Mouse (Mus musculus): ENCODE measurements around the gene Tango2. TPM values are rescaled to one million over a fixed set of nuclear protein-coding genes. Genes with fewer than 3 reads are reported as not detected.

Tango2 gene
- polyA plus RNA-seq (2015; fragmentation: Nextera tagmentation; extraction: Ambion mirVana), result 62.4 and 69.8 TPM in 2 replicates

- no peak within 1 kb of the TSS for H3K27ac ChIP-seq (ENCODE audit: low read length)
- H3K36me3 ChIP-seq (ENCODE audit: control insufficient read depth, insufficient read depth, low read length), result no peaks in the 10 kb centered on the region
- H3K9me3 ChIP-seq (ENCODE audit: control insufficient read depth, low read length), result no peaks in the 10 kb centered on the region
- peak within 1 kb of the TSS; percentile 80 for H3K9ac ChIP-seq (ENCODE audit: low read depth, low read length)
- peak within 1 kb of the TSS; percentile 77 for H3K4me3 ChIP-seq (ENCODE audit: low read length)
- whole genome bisulfite sequencing, result under 1% methylated on average over 44 of the region's 44 CpGs
- H3K27me3 ChIP-seq (replicated peaks; ENCODE audit: control insufficient read depth, insufficient read depth, low read length), result peaks cover 9% of the 10 kb centered on the region; the same call in 1 of the 2 replicates
- H3K4me1 ChIP-seq (ENCODE audit: control insufficient read depth, insufficient read depth, low read length), result peaks cover 14% of the 10 kb centered on the region
- peak; percentile 88 for ATAC-seq
- H3K4me2 ChIP-seq (ENCODE audit: low read depth, low read length), result peak within 1 kb of the TSS; percentile 99
Observed at GRCm38 (mm10) chr16:18347931-18348600, at the start of gene Tango2, which contains the start of gene Arvcf. TSS of gene Tango2 (minus strand) at chr16:18348103. TSS of gene Arvcf (plus strand) at chr16:18348182.

GRCm38 (mm10) chr16:18396791-18397621 lies 49.1 kb upstream of the Tango2 start:
- no peak for ATAC-seq
- H3K4me2 ChIP-seq (ENCODE audit: low read depth, low read length), result no peak overlapping the region
- peaks cover 30% of the 10 kb centered on the region for H3K4me1 ChIP-seq (ENCODE audit: control insufficient read depth, insufficient read depth, low read length)
- no peaks in the 10 kb centered on the region for H3K9me3 ChIP-seq (ENCODE audit: control insufficient read depth, low read length)
- H3K9ac ChIP-seq (ENCODE audit: low read depth, low read length), result no peak overlapping the region
- H3K36me3 ChIP-seq (ENCODE audit: control insufficient read depth, insufficient read depth, low read length), result peaks cover 13% of the 10 kb centered on the region
- no peaks in the 10 kb centered on the region for H3K27me3 ChIP-seq (replicated peaks; ENCODE audit: control insufficient read depth, insufficient read depth, low read length)
- 93% methylated on average over 27 of the region's 27 CpGs for WGBS
- no peak overlapping the region for H3K27ac ChIP-seq (ENCODE audit: low read length)
- H3K4me3 ChIP-seq (ENCODE audit: low read length), result no peak overlapping the region

GRCm38 (mm10) chr16:18396201-18396600 lies 48.3 kb upstream of the Tango2 start:
- H3K9ac ChIP-seq (ENCODE audit: low read depth, low read length), result no peak overlapping the region
- ATAC-seq, result no peak
- H3K27ac ChIP-seq (ENCODE audit: low read length), result no peak overlapping the region
- peaks cover 31% of the 10 kb centered on the region for H3K4me1 ChIP-seq (ENCODE audit: control insufficient read depth, insufficient read depth, low read length)
- no peak overlapping the region for H3K4me3 ChIP-seq (ENCODE audit: low read length)
- WGBS, result 55% methylated on average over 2 of the region's 2 CpGs
- no peaks in the 10 kb centered on the region for H3K9me3 ChIP-seq (ENCODE audit: control insufficient read depth, low read length)
- peaks cover 13% of the 10 kb centered on the region for H3K36me3 ChIP-seq (ENCODE audit: control insufficient read depth, insufficient read depth, low read length)
- no peaks in the 10 kb centered on the region for H3K27me3 ChIP-seq (replicated peaks; ENCODE audit: control insufficient read depth, insufficient read depth, low read length)
- no peak overlapping the region for H3K4me2 ChIP-seq (ENCODE audit: low read depth, low read length)

GRCm38 (mm10) chr16:18395620-18396036 lies 47.7 kb upstream of the Tango2 start:
- no peaks in the 10 kb centered on the region for H3K27me3 ChIP-seq (replicated peaks; ENCODE audit: control insufficient read depth, insufficient read depth, low read length)
- H3K27ac ChIP-seq (ENCODE audit: low read length), result no peak overlapping the region
- 52% methylated on average over 6 of the region's 7 CpGs for WGBS
- no peak overlapping the region for H3K4me2 ChIP-seq (ENCODE audit: low read depth, low read length)
- no peak for ATAC-seq
- peaks cover 10% of the 10 kb centered on the region for H3K36me3 ChIP-seq (ENCODE audit: control insufficient read depth, insufficient read depth, low read length)
- 0 out of 2 replicates have a peak overlapping the region, but pooled peaks have one; percentile 6 for H3K9ac ChIP-seq (ENCODE audit: low read depth, low read length)
- H3K9me3 ChIP-seq (ENCODE audit: control insufficient read depth, low read length), result no peaks in the 10 kb centered on the region
- H3K4me1 ChIP-seq (ENCODE audit: control insufficient read depth, insufficient read depth, low read length), result peaks cover 26% of the 10 kb centered on the region
- H3K4me3 ChIP-seq (ENCODE audit: low read length), result no peak overlapping the region

GRCm38 (mm10) chr16:18394777-18395619 lies 47.1 kb upstream of the Tango2 start:
- Histone ChIP-seq H3K4me3 (ENCODE audit: low read length) (no peak overlapping the region), H3K9me3 (ENCODE audit: control insufficient read depth, low read length) (no peaks in the 10 kb centered on the region), H3K27ac (ENCODE audit: low read length) (no peak overlapping the region), H3K4me1 (ENCODE audit: control insufficient read depth, insufficient read depth, low read length) (peaks cover 25% of the 10 kb centered on the region), H3K36me3 (ENCODE audit: control insufficient read depth, insufficient read depth, low read length) (peaks cover 10% of the 10 kb centered on the region), H3K9ac (ENCODE audit: low read depth, low read length) (0 out of 2 replicates have a peak overlapping the region, but pooled peaks have one; percentile 6), H3K4me2 (ENCODE audit: low read depth, low read length) (no peak overlapping the region), H3K27me3 (replicated peaks; ENCODE audit: control insufficient read depth, insufficient read depth, low read length) (no peaks in the 10 kb centered on the region)
- WGBS, result 40% methylated on average over 11 of the region's 11 CpGs
- no peak for ATAC-seq

- no peak for ATAC-seq
Observed at GRCm38 (mm10) chr16:18394056-18394455, 46.2 kb upstream of the Tango2 start.

GRCm38 (mm10) chr16:18393595-18393994 lies 45.7 kb upstream of the Tango2 start:
- peaks cover 28% of the 10 kb centered on the region for H3K4me1 ChIP-seq (ENCODE audit: control insufficient read depth, insufficient read depth, low read length)
- peak overlapping the region; percentile 99 for H3K4me2 ChIP-seq (ENCODE audit: low read depth, low read length)
- ATAC-seq, result no peak
- no peaks in the 10 kb centered on the region for H3K27me3 ChIP-seq (replicated peaks; ENCODE audit: control insufficient read depth, insufficient read depth, low read length)
- no peaks in the 10 kb centered on the region for H3K9me3 ChIP-seq (ENCODE audit: control insufficient read depth, low read length)
- H3K36me3 ChIP-seq (ENCODE audit: control insufficient read depth, insufficient read depth, low read length), result peaks cover 10% of the 10 kb centered on the region
- peak overlapping the region; percentile 81 for H3K4me3 ChIP-seq (ENCODE audit: low read length)
- H3K9ac ChIP-seq (ENCODE audit: low read depth, low read length), result 0 out of 2 replicates have a peak overlapping the region, but pooled peaks have one; percentile 9
- H3K27ac ChIP-seq (ENCODE audit: low read length), result no peak overlapping the region
- WGBS, result 57% methylated on average over 5 of the region's 5 CpGs

More at GRCm38 (mm10) chr16:18394056-18394455, 46.2 kb upstream of the Tango2 start:
- Histone ChIP-seq H3K36me3 (ENCODE audit: control insufficient read depth, insufficient read depth, low read length) (peaks cover 10% of the 10 kb centered on the region), H3K4me1 (ENCODE audit: control insufficient read depth, insufficient read depth, low read length) (peaks cover 25% of the 10 kb centered on the region), H3K9ac (ENCODE audit: low read depth, low read length) (no peak overlapping the region), H3K4me2 (ENCODE audit: low read depth, low read length) (peak overlapping the region; percentile 99; the same call in 1 of the 2 replicates), H3K27me3 (replicated peaks; ENCODE audit: control insufficient read depth, insufficient read depth, low read length) (no peaks in the 10 kb centered on the region), H3K27ac (ENCODE audit: low read length) (no peak overlapping the region), H3K9me3 (ENCODE audit: control insufficient read depth, low read length) (no peaks in the 10 kb centered on the region), H3K4me3 (ENCODE audit: low read length) (no peak overlapping the region)
- WGBS, result 69% methylated on average over 3 of the region's 3 CpGs

- no peaks in the 10 kb centered on the region for H3K9me3 ChIP-seq (ENCODE audit: control insufficient read depth, low read length)
- ATAC-seq, result peak; percentile 91
- no peaks in the 10 kb centered on the region for H3K27me3 ChIP-seq (replicated peaks; ENCODE audit: control insufficient read depth, insufficient read depth, low read length)
- under 1% methylated on average over 61 of the region's 63 CpGs for WGBS
- peak overlapping the region; percentile 99 for H3K4me2 ChIP-seq (ENCODE audit: low read depth, low read length)
- H3K36me3 ChIP-seq (ENCODE audit: control insufficient read depth, insufficient read depth, low read length), result peaks cover 6% of the 10 kb centered on the region; the same call in 1 of the 2 replicates
- peak overlapping the region; percentile 86 for H3K9ac ChIP-seq (ENCODE audit: low read depth, low read length)
- H3K4me1 ChIP-seq (ENCODE audit: control insufficient read depth, insufficient read depth, low read length), result peaks cover 37% of the 10 kb centered on the region
- peak overlapping the region; percentile 39; the same call in 1 of the 2 replicates for H3K27ac ChIP-seq (ENCODE audit: low read length)
- peak overlapping the region; percentile 81 for H3K4me3 ChIP-seq (ENCODE audit: low read length)
Observed at GRCm38 (mm10) chr16:18392469-18393426, 44.8 kb upstream of the Tango2 start.

Data from intestine, embryonic 16.5 days (tissue).